Mouse (Mus musculus) left cerebral cortex, postnatal 36 days (tissue): Measurements from ENCODE around the gene Uso1. TPM values are rescaled to one million over a fixed set of nuclear protein-coding genes. Genes with fewer than 3 reads are reported as not detected.
A peak's percentile ranks its signal among the peaks of the same experiment; 100 is the strongest.

ENCODE experiments used
- DNase-seq, 2 experiments: peaks; one replicate each; pipeline ENCODE4 v3.0.0; 2021 to 2022; ENCODE audit warnings: low spot score in 2 of 2, mixed read lengths in 1 of 2
- intact Hi-C: fragments of 180-260 bp; cut with DNase I; formaldehyde crosslinking; loops from one replicate; pipeline ENCODE4 v1.15.1; 2025
- total RNA-seq, 2 experiments: library from RNA; stranded (reverse); gene quantifications; 2 replicates each; pipeline ENCODE4 v1.2.3; 2021

Uso1 gene
- total RNA-seq, 2 experiments from 2014 or later, result 74.1 to 82.3 TPM

GRCm38 (mm10) chr5:92228776-92229175 lies 91.0 kb downstream of the Uso1 start:
- intact Hi-C loops, result no loop called here
- DNase-seq, result no peak

- no peak for DNase-seq
- intact Hi-C loops, result no loop called here
Measured at GRCm38 (mm10) chr5:92229514-92229913, 91.8 kb downstream of the Uso1 start.

- intact Hi-C loops, result no loop called here
- DNase-seq, result no peak
Measured at GRCm38 (mm10) chr5:92230306-92230705, 92.6 kb downstream of the Uso1 start.

- no peak for DNase-seq
Measured at GRCm38 (mm10) chr5:92231836-92232235, 94.1 kb downstream of the Uso1 start.

GRCm38 (mm10) chr5:92233366-92233765 lies 95.6 kb downstream of the Uso1 start:
- intact Hi-C loops, result no loop called here
- no peak for DNase-seq

More at GRCm38 (mm10) chr5:92231836-92232235, 94.1 kb downstream of the Uso1 start:
- intact Hi-C loops, result no loop called here

DNA sequence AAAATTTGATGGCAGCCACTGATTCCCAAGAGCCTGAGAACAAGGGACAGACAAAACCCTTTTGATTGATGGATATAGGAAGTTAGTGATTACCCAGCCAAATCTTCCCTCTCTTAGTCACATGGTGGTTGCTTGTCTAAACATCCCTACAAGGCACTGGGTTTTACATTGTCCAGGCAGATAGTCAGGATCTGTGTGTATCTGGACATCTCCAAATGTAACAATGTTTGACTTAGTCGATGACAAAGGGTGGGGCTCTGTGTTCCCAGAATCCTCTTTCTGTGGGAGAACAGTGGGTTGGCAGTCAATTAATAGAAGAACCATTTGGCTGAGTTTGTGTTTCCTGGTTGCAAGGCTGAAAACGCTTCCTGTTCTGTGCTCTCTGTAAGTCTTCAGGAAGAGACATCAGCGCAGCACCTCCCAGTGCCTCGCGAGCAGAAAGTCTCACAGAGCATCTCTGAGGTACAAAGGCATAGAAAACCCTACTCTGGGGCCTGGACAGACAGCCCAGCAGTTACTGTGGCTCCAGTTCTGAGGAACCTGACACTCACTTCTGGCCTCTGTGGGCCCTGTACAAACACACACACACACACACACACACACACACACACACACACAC lies 97.3 kb downstream of the Uso1 start:
- no peak for DNase-seq
- intact Hi-C loops, result loop anchor here (5.0 kb wide), 1 partner anchor 38 kb away; no protein-coding TSS in a partner anchor

GRCm38 (mm10) chr5:92239333-92240232 lies 101.8 kb downstream of the Uso1 start:
- intact Hi-C loops, result loop anchor here (5.0 kb wide), 1 partner anchor 42 kb away; no protein-coding TSS in a partner anchor
- peak; percentile 54 to 75 for DNase-seq

- intact Hi-C loops, result no loop called here
- DNase-seq, result peak in 1 of 2 experiments; percentile 31
Measured at GRCm38 (mm10) chr5:92240769-92241168, 103.0 kb downstream of the Uso1 start.

DNA sequence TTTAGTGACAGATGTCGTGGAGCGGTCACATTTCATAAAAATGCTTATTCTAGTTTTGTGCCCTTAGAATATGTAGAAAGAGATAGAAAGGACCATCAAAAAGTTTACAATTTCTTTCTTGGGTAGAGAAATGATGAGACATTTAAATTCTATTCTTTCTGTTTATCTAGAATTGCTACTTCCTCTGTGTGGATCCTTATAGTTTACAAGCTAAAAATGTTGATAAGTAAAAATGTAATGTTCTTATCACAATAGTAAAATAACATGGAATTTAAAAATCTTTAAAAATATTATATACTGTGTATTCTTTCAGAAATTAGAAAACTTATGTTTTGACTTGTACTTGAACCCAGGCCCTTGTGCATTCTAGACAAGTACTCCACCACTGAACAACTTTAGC lies 107.2 kb downstream of the Uso1 start:
- no peak for DNase-seq
- intact Hi-C loops, result no loop called here

- no peak for DNase-seq
- intact Hi-C loops, result no loop called here
Measured at GRCm38 (mm10) chr5:92245483-92245882, 107.7 kb downstream of the Uso1 start.

GRCm38 (mm10) chr5:92248614-92249013 lies 110.9 kb downstream of the Uso1 start:
- intact Hi-C loops, result no loop called here
- no peak for DNase-seq

DNA sequence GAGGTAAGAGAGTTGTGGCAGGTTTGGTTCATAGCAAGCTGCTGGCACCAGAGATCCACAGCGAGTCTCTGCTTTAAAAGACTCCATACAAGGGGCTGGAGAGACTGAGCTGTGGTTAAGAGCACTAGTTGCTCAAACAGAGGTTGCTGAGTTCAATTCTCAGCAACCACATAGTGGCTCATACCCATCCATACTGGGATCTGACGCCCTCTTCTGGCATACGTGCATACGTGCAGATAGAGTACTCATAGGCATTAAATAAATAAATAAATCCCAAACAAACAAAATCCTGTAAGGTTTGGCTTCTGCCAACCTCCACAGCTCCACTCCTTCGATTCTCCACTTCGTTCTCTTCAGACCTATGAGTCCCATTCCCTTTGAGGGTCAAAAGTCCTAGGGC lies 114.3 kb downstream of the Uso1 start:
- no peak for DNase-seq
- intact Hi-C loops, result no loop called here

Other genes with a start within 250 kb of the Uso1 start
- 10 to 100 TPM; 30.1 to 38.1 TPM for gene Rchy1, start 174.9 kb upstream of the Uso1 start, total RNA-seq
- gene Odaph, start 150.5 kb upstream of the Uso1 start, total RNA-seq, result not detected
- gene Cdkl2, start 94.1 kb upstream of the Uso1 start, total RNA-seq, result 10 to 100 TPM; 32.7 to 36.5 TPM
- gene G3bp2, start 54.2 kb upstream of the Uso1 start, total RNA-seq, result 100 to 1,000 TPM; 216 to 220 TPM
- gene U90926, start 77.5 kb downstream of the Uso1 start, total RNA-seq, result not detected
- gene Ppef2, start 118.3 kb downstream of the Uso1 start, total RNA-seq, result under 1 TPM; 0.52 to 0.61 TPM
- gene Naaa, start 140.2 kb downstream of the Uso1 start, total RNA-seq, result 10 to 100 TPM; 39.2 to 39.9 TPM
- 10 to 100 TPM; 15.5 to 25.1 TPM for gene Sdad1, start 172.5 kb downstream of the Uso1 start, total RNA-seq
- gene Cxcl9, start 190.1 kb downstream of the Uso1 start, total RNA-seq, result not detected
- 1 to 10 TPM; 3.6 to 5.9 TPM for gene Art3, start 193.9 kb downstream of the Uso1 start, total RNA-seq
- gene Cxcl10, start 211.0 kb downstream of the Uso1 start, total RNA-seq, result under 1 TPM in 1 of 2 experiments, not detected in 1; 0.49 TPM